Mouse (Mus musculus): ENCODE results near the gene Csrp1. TPM values are rescaled to one million over a fixed set of nuclear protein-coding genes. Genes with fewer than 3 reads are reported as not detected.

Gene Csrp1
- polyA plus RNA-seq, 1 experiment = 490 TPM

DNA sequence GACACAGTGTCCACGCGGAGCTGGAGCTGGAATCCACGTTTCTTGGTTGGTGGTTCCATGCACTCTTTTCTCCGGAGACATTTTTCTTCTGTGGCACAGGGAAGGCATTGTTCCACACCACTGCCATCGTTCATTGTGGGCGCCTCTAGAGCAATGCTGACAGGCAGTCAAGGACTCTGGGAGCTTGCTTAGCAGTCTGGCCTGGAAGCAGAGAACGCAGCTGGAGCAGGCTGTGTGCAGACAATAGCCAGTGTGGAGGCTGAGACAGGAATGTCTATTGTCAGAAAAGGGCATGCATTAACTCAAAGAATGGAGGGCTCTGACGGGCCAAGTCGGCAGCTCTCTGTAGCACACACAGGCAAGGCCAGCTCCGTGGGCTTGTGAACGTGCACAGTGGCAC is 25.7 kb upstream of the Csrp1 start:
- no peak for DNase-seq (ENCODE audit: low read depth, low spot score)
- WGBS = 55% methylated on average over 11 of the region's 11 CpGs

DNA sequence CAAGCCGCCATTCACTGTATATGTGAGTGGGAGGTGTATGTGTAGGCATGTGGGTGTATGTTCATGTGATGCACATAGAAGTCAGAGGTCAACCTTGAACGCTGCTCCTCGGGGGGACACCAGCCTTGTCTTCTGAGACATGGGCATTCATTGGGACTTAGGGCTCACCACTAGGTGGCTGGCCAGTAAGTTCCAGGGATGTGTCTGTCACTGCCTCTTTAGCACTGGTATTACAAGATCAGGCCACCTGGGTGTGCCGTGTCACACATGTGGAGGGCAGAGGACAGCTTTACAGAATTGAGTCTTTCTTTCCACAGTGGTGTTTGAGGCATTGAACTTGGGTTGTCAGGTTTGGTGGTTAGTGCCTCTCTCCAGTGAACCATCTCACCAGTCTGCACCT is 22.4 kb upstream of the Csrp1 start:
- WGBS = 74% methylated on average over 4 of the region's 4 CpGs

DNA sequence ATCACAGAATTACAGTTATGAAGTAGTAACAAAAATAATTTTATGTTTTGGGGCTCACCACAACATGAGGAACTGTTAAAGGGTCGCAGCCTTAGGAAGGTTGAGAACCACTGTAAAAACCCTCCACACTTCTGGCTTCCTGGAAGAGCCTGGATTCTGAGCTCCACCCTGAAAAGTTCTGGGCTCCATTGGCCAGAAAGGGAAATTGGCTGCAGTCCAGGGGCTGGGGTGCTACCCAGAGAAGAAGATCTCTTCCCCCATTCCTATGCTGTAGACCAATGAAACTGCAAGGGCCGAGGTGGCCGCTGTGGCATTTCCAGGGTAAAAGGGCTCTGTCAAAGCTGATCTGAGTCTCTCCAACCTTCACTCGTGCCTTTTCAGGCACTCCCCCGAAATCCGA is 21.8 kb upstream of the Csrp1 start:
- WGBS = 40% methylated on average over 6 of the region's 6 CpGs

More for the DNA sequence above, 22.4 kb upstream of the Csrp1 start:
- DNase-seq (ENCODE audit: low read depth, low spot score) = no peak

DNA sequence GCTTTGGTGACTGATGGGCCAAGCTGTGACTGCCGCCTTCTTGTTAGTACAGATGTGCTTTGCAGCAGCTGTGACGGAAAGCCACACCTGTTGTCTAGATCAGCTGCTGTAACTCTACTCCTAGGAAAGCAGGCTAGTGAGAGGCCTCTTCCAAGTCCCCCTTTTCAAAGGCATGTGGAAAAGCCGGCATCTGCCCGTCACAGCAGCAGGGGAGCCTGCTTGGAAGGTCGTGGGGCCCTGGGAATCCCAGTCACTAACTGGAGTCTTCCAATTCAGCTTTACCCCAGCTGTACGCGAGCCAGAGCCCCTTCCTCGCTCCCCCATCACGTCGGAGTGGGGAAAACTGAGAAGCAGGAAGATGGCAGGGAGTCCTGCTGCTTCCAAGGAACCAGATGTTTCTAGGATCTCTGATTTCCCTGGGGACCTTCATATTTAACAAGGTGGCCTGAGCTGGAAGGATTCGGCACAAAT is 21.4 kb upstream of the Csrp1 start:
- no peak for DNase-seq (ENCODE audit: low read depth, low spot score)
- 44% methylated on average over 11 of the region's 11 CpGs for WGBS

More for the DNA sequence above, 21.8 kb upstream of the Csrp1 start:
- DNase-seq (ENCODE audit: low read depth, low spot score) = no peak

DNA sequence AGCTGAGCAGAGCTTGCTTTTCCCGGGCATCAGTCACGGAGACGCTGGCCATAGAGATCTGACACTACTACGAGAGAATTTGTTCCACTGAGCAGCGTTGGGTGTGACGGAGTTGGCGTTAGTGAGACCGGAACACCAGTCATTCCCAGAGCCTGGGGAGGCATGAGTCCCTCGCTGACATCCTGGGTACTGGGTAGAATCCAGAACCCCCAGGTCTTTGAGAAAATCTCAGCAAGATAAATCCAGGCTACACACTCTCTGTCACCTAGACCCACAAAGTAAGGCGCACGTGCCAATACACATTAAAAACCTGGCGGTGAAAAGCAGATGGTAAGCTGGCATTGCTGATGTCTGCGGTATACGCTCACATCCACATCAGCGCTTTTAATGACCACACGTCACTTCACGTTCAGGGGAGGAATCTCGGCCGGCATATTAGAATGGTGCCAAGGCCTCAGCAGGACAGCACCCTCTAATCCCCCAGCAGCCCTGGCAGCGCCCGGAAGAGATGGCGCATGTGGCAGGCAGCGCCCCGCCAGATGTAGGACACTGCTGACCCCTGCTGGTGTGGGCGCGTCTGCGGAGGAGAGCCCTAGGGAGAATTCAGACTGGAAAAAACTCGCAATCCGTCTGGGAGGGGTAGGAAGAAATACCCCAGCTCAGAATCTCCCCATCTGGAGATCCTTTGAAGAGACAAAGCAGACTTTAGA is 20.7 kb upstream of the Csrp1 start:
- DNase-seq (ENCODE audit: low read depth, low spot score) = no peak
- WGBS = 10% methylated on average over 29 of the region's 29 CpGs

DNA sequence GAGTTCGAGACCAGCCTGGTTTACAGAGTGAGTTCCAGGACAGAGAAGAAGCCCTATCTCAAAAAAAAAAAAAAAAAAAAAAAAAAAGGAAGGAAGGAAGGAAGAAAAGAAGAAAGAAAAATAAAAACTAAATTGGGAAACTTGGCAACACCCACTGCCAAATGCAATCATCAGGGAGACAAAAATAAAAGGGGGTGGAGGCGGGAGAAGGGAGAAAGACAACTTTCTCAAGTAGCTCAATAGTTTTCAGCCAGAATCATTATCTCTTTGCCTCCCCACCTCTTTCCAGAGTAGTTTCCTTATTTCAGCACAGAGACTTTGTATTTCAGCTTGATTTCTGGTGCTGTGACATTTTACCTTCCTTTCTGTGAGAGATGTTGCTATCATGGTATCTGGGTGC is 20.0 kb upstream of the Csrp1 start:
- WGBS = 37% methylated on average over 2 of the region's 2 CpGs
- no peak for DNase-seq (ENCODE audit: low read depth, low spot score)

DNA sequence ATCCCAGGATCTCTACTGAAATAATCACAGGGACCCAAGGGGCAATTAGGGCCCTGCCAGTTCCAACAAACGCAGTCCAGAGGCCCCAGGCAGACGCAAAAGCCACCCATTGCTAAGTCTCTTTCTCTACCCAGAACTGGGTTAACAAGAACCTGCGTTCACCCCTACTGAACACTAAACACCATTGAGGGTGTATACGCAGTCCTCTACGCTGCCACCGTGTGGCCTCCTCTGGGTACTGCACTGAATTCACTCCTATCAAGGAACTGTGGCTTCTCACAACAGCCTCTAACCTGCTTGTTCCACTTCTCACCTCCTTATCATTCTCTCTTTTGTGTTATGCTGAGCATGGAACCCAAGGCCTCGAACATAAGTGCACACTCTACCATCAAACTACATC is 19.3 kb upstream of the Csrp1 start:
- DNase-seq (ENCODE audit: low read depth, low spot score) = no peak
- WGBS = under 1% methylated on average over 7 of the region's 7 CpGs

DNA sequence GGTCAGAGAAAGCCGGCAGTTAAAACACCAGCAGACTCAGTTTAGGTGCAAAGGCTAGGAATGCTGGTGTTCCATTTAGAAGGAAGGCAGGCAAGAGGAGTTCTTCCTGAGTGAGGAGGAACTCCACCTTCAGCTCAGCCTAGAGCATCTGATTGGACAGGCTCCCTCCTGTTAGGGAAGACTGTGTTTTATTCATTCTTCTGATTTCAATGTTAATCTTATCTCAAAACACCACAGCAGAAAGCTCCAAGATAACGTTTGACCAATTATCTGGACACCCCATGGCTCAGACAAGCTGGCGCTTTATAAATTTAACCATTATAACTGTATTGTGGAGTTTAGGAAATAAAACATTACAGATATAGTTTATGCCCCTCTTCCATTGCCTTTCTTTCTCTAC is 18.5 kb upstream of the Csrp1 start:
- 54% methylated on average over 3 of the region's 3 CpGs for WGBS
- no peak for DNase-seq (ENCODE audit: low read depth, low spot score)

DNA sequence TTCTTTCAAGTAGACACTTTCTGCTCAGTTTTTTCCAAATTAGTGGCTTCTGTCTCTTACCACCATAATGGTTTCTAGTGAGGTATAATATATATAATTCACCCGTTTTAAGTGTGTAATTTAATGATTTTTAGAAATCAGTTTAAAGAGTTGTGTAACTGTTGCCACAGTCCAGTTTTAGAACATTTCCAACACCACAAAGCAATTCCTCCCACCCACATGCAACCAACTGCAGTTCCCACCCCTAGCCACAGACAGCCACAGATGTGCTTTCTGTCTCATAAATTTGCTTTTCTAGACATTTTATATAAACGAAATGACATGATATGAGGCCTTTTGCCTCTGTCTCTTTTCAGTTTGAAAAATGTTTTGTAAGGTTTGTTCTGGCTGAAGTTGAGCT is 17.1 kb upstream of the Csrp1 start:
- DNase-seq (ENCODE audit: low read depth, low spot score) = no peak
- WGBS = 47% methylated on average over 2 of the region's 2 CpGs

DNA sequence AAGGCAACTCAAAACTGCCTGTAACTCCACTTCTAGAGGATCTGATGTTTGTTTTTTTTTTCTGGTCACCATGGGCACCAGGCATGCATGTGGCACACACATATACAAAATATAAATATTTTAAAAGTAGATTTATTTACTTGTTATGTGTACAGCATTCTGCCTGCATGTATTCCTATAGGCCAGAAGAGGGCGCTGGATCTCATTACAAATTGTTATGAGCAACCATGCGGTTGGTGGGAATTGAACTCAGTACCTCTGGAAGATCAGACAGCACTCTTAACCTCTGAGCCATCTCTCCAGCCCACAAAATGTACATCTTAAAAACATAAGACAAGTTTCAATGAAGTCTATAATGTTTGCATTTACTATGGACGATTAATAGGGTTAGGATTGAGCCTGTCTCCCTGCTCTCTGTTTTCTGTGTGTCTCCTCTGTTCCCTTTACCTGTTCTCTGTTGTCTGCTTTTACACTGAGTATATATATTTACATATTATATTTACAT is 15.5 kb upstream of the Csrp1 start:
- DNase-seq (ENCODE audit: low read depth, low spot score) = no peak
- WGBS = 61% methylated on average over 3 of the region's 3 CpGs

DNA sequence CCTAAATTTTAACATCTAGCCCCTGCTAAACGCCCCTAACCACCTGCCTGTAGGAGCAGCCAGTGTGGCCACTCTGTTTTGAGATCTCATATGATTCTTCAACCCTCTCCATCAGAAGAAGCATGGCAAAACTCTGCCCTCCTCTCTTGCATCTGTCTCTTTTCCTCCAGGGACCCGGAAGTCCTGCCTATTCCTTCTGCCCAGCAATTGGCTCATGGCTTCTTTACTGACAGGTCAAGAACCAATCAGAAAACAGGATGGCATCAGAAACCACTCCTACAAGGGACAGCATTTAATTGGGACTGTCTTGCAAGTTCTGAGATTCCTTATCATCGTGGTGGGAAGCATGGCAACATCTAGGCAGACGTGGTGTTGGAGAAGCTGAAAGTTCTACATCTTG is 11.5 kb upstream of the Csrp1 start:
- DNase-seq (ENCODE audit: low read depth, low spot score) = no peak
- 45% methylated on average over 4 of the region's 4 CpGs for WGBS

DNA sequence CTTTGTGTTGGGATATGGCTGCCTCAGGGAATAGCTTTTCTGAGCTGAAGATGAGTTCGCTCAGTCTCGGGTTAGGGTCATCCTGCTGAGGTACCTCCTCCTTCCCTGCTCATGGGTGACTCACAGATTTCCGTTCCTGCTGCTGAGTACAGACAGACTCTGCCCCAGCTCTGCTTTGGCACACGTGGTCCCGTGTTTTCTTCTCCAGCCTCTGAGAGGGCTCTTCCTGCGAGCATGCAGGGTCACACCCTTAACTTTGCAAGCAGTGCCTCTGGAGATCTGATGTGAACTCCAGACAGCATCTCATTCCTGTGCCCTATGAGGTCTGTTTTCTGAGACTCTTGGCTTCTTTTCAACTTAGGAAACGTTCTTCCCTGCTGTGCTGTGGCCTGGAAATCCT is 8.7 kb upstream of the Csrp1 start:
- WGBS = 23% methylated on average over 7 of the region's 7 CpGs
- no peak for DNase-seq (ENCODE audit: low read depth, low spot score)

DNA sequence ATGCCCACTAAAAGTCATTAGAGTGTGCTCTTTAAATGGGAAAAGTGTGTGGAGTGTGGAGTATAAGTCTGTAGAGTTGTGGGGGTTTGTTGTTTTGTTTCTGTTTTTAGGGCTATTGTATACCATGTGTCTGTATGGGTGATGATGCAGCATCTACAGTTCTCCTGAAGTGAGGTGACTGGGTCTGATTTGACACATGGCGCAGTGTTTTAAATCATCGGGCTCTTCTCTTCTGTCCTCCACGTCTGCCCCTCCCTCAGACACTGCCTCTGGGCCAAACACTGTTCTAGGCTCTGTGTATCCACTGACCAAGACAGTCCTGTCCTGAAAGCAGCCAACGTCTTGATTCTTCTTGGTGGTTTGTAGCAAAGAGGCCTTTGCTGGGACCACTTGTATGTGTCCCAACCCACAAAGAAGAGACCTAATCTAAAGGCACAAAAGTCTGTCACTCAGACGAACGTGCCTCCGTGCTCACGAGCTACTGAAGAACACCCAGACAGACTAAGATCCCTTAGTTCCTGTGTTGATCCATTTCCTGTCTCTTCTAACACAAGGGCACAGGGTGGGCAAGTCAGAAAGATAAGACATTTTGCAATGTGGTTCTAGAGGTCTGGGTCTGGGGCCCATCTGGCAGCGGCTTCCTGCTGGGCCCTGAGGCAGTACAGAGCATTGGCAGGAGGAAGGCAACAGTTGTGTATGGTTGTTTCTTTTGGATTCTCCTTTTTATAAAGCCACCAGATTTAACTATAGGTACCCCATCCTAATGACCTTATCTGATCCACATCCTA is 5.6 kb upstream of the Csrp1 start:
- 86% methylated on average over 9 of the region's 9 CpGs for WGBS
- DNase-seq (ENCODE audit: low read depth, low spot score) = no peak

DNA sequence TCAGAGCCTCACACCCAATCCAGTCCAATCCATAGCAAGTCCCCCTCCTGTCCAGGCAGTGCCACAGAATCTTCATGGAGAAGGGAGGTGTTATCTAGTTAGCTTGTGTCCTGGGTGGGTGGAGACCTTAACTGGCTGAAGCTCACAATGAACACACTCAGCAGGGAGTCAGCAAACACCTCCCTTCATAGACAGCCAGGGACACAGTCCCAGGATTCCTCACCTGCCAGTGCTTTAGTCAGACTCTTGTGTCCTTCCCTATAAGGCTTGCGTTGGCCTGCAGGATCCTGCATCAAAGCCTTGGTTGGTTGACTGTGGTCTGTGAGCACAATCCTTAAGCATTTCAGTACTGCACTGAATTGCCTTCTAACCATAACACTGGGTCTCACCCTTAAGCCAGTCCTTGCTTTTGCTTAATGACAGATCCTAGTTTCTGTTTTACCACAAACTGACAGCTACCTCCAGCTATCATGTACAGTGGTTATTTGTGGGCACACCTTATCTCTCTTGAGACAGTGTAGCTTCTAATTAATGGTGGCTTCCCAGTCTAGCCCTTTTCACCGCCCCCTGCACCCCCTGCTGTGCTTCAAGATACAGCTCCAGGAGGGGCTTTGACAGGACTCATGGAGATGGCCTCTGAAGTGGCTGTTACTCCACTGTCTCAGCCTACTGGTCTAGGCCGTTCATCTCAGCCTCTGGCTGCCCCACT is 4.8 kb upstream of the Csrp1 start:
- 85% methylated on average over 3 of the region's 3 CpGs for WGBS
- DNase-seq (ENCODE audit: low read depth, low spot score) = no peak

DNA sequence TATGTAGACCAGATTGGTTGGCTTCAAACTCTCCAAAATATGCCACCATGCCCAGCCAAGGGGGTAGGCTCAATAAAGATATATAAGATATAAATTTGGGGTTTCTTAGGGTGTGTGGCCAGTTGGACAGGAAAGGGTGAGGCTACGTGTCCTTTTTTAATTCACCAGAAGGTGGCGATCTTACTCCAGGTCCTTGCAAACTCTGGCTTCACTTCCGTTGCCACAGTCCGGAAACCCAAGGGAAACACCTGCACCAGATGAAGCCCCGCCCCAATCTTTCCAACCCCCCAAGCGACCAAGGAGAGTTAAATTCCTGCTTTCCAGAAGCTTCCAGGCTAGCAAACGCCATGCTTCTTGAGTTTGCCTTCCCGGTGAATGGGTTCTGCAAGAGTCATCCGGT is 375 bp upstream of the Csrp1 start:
- DNase-seq (ENCODE audit: low read depth, low spot score) = no peak
- WGBS = 18% methylated on average over 9 of the region's 9 CpGs

DNA sequence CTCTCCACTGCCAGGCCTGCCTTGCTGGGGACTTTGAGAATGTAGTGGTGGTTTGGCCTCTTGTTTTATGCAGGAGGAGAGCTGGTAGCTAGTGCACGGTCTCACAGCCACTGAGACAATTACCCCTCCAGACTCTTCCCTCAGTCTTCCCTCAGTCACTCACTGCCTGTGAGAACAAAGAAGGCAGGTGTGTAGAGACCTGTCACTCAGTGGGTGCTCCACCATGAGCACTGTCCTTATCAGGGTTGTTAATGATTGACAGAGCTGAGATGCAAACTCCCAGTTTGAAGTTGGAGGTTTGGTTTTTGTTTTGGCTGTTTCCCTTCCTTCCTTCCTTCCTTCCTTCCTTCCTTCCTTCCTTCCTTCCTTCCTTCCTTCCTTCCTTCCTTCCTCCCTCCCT is 3.2 kb downstream of the Csrp1 start:
- 45% methylated on average over 1 of the region's 1 CpGs for WGBS

DNA sequence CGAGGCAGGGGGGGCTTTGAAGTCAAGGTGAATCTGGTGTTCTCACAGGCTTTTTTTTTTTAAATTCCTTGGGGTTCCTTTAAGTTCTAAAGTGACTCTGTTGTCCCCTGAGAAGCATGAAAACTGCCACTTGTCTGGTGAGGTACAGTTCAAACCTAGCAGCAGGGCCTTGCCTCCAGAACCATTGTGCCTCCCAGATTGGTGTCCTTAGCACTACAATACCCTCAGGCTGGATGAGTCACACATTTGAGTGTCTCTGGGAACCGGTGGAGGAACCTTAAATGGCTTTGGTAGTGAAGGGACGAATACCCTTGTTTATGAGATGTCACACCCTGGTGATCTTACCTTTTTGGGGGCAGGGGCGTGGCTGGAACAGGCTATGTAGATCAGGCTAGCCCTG is 4.3 kb downstream of the Csrp1 start:
- WGBS = 54% methylated on average over 4 of the region's 4 CpGs
- DNase-seq (ENCODE audit: low read depth, low spot score) = no peak

More for the DNA sequence above, 3.2 kb downstream of the Csrp1 start:
- no peak for DNase-seq (ENCODE audit: low read depth, low spot score)

DNA sequence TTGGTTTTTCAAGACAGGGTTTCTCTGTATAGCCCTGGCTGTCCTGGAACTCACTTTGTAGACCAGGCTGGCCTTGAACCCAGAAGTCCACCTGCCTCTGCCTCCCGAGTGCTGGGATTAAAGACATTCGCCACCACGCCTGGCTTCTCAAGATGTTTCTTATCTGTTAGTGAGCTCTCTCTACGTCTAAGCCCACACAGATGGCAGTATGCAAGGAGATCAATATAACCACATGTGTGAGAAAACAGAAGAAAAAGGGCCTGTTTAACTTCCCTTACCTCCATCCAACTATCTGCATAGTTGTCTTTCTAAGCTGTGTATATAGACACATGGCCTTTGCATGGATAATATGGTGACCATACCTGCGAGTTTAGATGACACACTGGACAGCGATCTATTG is 5.5 kb downstream of the Csrp1 start:
- WGBS = 93% methylated on average over 6 of the region's 6 CpGs
- DNase-seq (ENCODE audit: low read depth, low spot score) = no peak

DNA sequence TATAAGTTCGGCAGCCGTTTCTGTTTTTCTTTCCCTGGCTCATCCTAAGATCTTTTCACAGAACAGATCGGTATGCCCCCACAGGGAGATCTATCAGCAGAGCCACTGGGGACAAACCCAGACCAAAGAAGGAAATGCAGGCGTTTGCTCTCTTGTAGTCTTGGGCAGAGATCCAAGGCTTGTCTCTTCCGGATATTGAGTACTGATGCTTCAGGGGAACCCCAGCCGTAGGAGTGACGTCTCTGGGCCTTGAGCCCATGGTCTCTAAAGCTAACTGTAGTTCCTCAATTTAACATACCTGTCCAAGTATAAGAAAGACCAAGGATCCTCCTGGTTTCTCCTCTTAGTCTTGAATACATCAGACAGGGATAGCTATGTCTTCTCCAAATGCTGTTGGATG is 6.1 kb downstream of the Csrp1 start:
- DNase-seq (ENCODE audit: low read depth, low spot score) = no peak
- 16% methylated on average over 7 of the region's 7 CpGs for WGBS

DNA sequence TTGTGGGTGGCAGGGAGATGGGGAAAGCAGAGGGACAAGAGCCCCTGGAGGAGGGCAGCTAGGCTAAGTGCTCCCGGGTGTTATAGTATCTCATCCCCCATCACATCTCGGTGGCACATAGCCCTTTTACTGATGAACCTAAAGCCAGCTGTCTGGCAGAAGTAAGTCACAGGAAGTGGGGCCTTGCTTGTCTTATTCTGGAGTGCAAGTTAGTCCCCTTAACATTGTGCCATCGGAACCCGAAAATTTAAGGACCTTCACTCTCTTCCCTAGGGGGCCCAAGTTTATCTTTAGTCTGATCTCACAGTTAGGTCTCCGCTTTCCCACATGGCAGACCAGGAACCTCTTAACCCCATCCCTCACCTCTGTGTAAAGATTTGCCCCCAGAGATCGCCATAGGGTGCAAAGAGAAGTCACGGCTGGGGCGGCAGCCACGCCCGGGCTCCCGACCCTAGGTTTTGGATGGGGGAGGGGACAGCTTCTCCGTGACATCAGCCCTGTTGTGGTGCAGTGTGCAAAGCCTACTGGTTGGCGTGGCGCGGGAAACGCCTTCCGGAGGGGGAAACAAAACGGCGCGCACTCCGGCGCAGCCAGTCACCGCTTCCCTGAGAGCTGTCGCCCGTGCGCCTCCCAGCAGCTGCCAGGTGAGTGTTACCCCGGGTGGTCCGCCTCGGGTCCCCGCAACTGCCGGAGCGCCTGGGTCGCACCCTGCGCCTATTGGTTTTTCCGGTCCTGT is 8.9 kb downstream of the Csrp1 start:
- 3% methylated on average over 35 of the region's 35 CpGs for WGBS
- no peak for DNase-seq (ENCODE audit: low read depth, low spot score)

Data from large intestine, adult 2 months (tissue).